Mouse (Mus musculus): ENCODE results near the gene Ldlrad3.

- no peak for TF ChIP-seq CTCF (IDR thresholded peaks at IDR 0.05; ENCODE audit: low read depth)
- TF ChIP-seq EP300 (IDR thresholded peaks at IDR 0.05; ENCODE audit: low read depth), result no peak
These were observed 23.1 kb downstream of the Ldlrad3 start for GRCm38 (mm10) chr2:102163106-102163505.

Measured in liver, postnatal 0 days (tissue).